Mouse (Mus musculus) C2C12 (cell line): ENCODE results near the gene Hist1h2ad.
A peak's percentile ranks its signal among the peaks of the same experiment; 100 is the strongest.

Source experiments
- CTCF ChIP-seq: IDR thresholded peaks from one replicate; pipeline ENCODE4 v1.5.1; 2011; ENCODE audit not compliant: control insufficient read depth, insufficient read depth, insufficient read length
- MAX ChIP-seq: IDR thresholded peaks from one replicate; pipeline ENCODE4 v1.6.1; 2011; ENCODE audit warnings: mild to moderate bottlenecking, control low read depth
- MYOD1 ChIP-seq: IDR thresholded peaks from one replicate; pipeline ENCODE4 v1.6.1; 2011; ENCODE audit warnings: low read depth; ENCODE audit not compliant: control insufficient read depth, insufficient read length
- MYOG ChIP-seq: IDR thresholded peaks from one replicate; pipeline ENCODE4 v1.6.1; 2011; ENCODE audit not compliant: control insufficient read depth, insufficient read length; ENCODE audit errors: extremely low read depth
- USF1 ChIP-seq: IDR thresholded peaks from one replicate; pipeline ENCODE4 v1.6.1; 2011; ENCODE audit warnings: low read depth, mild to moderate bottlenecking, control low read depth, moderate library complexity

- no peak for TF ChIP-seq CTCF
- no peak for TF ChIP-seq MYOG
- no peak for TF ChIP-seq USF1
- peak; percentile 60 for TF ChIP-seq MAX
- no peak for TF ChIP-seq MYOD1
These were observed 18.3 kb upstream of the Hist1h2ad start for GRCm38 (mm10) chr13:23555839-23556416.
